Mouse (Mus musculus): Measurements from ENCODE around the gene Lrrc31. TPM values are rescaled to one million over a fixed set of nuclear protein-coding genes. Genes with fewer than 3 reads are reported as not detected.

Lrrc31 gene
- polyA plus RNA-seq, 1 experiment: not detected

DNA sequence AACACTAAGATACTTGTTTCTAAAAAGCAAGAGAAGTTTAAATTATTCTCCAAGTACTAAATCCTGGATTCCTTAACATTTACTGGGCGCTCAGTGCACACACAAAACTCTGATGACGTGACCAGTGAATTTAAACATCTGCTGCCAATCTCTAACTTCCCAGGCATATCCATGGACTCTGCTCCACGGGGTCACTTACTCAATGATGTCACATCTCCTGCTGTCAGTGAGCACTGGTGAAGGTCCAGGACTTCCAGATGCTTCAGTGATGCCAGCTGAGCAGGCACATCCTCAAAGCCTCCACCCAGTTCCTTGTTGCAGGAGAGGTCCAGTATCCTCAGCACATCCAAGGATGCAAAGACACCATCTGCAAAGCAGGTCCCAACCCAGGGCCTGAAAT, 12.4 kb downstream of the Lrrc31 start:
- TF ChIP-seq CTCF (IDR thresholded peaks at IDR 0.05; ENCODE audit: borderline replicate concordance, extremely low read depth, insufficient read depth, insufficient read length) (no peak), POLR2A (IDR thresholded peaks at IDR 0.05; ENCODE audit: borderline replicate concordance, extremely low read depth, insufficient read depth, insufficient read length, poor library complexity, severe bottlenecking) (no peak)

DNA sequence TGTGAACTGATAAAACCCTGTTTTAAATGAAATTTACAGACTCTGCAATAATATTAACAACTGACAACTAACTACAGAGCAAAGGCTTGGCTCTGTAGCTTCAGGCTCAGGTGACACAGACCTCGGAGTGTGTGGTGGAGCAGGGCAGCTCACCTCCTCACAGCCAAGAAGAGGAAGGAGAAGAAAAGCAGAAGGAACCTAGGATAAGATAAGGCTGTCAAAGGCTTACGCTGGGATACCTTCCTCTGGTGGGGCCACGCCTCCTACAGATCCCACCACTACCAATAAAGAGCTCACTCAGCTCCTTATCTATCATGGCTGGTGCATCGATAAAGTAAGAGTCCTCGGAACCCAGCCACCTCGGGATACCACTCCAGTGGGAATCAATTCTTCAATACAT, 16.5 kb downstream of the Lrrc31 start:
- no peak for TF ChIP-seq CTCF (IDR thresholded peaks at IDR 0.05; ENCODE audit: borderline replicate concordance, extremely low read depth, insufficient read depth, insufficient read length)
- TF ChIP-seq POLR2A (IDR thresholded peaks at IDR 0.05; ENCODE audit: borderline replicate concordance, extremely low read depth, insufficient read depth, insufficient read length, poor library complexity, severe bottlenecking): no peak
- no peak for DNase-seq (ENCODE audit: low read depth)

More for the DNA sequence above, 12.4 kb downstream of the Lrrc31 start:
- no peak for DNase-seq (ENCODE audit: low read depth)

DNA sequence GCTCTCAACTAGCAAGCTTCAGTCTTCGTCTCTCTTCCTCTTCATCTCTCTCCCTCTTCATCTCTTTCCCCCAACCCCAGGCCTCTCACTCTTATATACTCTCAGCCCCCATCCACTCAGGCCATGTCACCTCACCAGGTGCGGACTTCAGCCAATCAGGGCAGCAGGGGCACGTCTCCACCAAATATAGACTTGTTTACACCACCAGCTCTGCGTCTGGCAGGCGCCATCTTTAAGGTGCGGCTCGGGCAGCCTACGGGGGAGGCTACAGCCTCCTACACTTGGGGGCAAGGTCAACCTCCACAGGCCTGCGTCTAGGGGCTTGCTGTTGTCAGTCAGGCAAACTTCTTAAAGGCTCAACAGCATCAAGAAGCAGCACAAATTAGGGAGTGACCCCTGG, 41.2 kb downstream of the Lrrc31 start:
- DNase-seq (ENCODE audit: low read depth): no peak
- TF ChIP-seq CTCF (IDR thresholded peaks at IDR 0.05; ENCODE audit: borderline replicate concordance, extremely low read depth, insufficient read depth, insufficient read length) (no peak), POLR2A (IDR thresholded peaks at IDR 0.05; ENCODE audit: borderline replicate concordance, extremely low read depth, insufficient read depth, insufficient read length, poor library complexity, severe bottlenecking) (no peak)

DNA sequence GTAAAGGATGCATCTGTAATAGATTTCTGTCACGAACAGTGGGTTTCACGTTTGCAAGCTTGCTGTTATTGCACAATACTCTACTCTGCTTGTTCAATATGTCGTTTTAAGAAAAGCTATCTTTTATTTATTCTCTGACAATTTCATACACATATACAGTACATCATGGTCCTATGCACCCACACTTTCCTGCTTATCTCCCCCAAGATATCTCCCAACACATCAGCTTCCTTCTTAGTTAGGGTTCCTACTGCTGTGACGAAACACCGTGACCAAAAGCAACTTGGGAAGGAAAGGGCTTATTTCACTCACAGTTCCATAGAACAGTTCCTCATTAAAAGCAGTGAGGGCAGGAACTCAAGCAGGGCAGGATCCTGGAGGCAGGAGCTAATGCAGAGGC, 43.7 kb downstream of the Lrrc31 start:
- DNase-seq (ENCODE audit: low read depth): no peak
- no peak for TF ChIP-seq CTCF (IDR thresholded peaks at IDR 0.05; ENCODE audit: borderline replicate concordance, extremely low read depth, insufficient read depth, insufficient read length)
- TF ChIP-seq POLR2A (IDR thresholded peaks at IDR 0.05; ENCODE audit: borderline replicate concordance, extremely low read depth, insufficient read depth, insufficient read length, poor library complexity, severe bottlenecking): no peak

DNA sequence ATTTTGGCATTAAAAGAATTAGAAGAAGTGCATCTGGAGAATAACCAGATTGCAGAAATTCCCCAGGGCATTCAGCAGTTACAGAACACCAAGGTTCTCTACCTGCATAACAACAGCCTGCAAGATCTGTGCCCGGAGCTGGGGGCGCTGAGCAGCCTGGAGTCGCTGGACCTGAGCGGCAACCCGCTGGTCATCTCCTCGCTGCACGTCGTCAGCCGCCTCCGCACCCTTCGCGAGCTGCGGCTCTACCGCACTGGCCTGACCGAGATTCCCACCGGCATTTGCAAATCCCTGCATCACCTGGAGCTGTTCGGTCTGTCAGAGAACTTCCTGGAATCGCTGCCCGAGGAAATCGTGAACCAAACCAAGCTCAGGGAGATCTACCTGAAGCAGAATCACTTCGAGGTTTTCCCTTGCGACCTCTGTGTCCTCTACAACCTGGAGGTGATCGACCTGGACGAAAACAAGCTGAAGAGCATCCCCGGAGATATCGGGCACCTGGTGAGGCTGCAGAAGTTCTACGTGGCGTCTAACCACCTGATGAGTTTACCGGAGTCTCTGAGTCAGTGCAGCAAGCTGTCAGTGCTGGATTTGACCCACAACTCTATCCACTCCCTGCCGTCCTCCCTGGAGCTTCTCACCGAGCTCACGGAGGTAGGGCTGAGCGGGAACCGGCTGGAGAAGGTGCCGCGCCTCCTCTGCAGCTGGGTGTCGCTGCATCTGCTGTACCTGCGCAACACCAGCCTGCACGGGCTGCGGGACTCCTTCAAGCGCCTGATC, 49.4 kb downstream of the Lrrc31 start:
- TF ChIP-seq POLR2A (IDR thresholded peaks at IDR 0.05; ENCODE audit: borderline replicate concordance, extremely low read depth, insufficient read depth, insufficient read length, poor library complexity, severe bottlenecking): no peak
- TF ChIP-seq CTCF (IDR thresholded peaks at IDR 0.05; ENCODE audit: borderline replicate concordance, extremely low read depth, insufficient read depth, insufficient read length): peak; percentile 31; the same call in 1 of the 2 replicates
- peak; percentile 55 for DNase-seq (ENCODE audit: low read depth)

DNA sequence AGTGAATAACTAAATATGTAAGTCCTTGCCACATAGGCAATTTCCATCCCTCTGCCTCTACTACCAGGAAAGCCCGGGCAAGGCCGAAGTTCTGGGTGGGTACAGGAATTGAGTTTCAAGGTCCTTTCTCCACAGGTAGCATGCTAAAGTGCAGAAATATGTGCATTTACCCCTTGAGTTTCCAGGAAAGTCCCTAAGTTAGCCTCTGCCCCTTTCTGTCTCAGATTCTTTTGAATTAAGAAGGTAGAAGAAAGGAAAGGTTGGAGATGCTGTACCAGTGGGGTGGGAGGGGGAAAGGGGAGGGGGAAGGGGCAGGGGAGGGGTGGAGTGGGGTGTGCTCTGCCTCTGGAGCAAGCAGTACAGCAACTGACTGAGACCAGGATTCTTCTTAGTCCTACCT, 51.2 kb downstream of the Lrrc31 start:
- TF ChIP-seq POLR2A (IDR thresholded peaks at IDR 0.05; ENCODE audit: borderline replicate concordance, extremely low read depth, insufficient read depth, insufficient read length, poor library complexity, severe bottlenecking) (no peak), CTCF (IDR thresholded peaks at IDR 0.05; ENCODE audit: borderline replicate concordance, extremely low read depth, insufficient read depth, insufficient read length) (no peak)
- DNase-seq (ENCODE audit: low read depth): no peak

DNA sequence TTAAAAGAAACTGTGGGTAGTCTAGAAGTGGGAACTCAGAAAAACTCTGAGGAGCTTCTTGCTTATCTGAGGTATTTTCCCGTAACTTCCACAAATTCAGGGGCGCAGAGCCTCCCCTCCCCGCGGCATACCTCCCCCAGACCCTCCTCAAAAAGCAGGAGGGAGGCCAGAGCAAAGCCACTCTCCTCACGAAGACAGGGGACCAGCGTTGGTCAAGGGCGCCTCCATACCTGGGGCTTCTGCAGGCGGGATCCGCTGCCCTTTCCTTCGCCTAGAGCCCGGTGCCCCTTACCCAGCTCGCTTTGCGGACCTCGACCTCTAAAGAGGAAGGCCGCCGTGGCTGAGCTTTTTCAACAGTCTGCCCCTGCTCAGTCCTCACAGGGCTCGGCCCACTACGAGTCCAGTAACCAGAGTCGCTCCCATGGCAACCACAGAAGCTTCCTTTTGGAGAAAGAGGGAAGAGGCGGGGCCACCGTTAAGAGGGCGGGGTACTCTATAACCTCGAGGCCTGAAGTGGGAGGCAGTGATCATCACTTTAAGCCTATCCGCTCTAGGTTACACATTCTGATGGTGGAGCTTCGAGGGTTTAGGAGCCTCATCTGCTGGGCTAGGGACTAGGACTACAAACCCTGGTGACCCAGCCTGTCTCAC, 52.1 kb downstream of the Lrrc31 start, which contains the start of gene Lrrc34:
Gene Lrrc34 (minus strand): TSS at position 430 of the 651 bp plus-strand sequence.
- peak; percentile 77 for DNase-seq (ENCODE audit: low read depth)
- TF ChIP-seq CTCF (IDR thresholded peaks at IDR 0.05; ENCODE audit: borderline replicate concordance, extremely low read depth, insufficient read depth, insufficient read length) (no peak), POLR2A (IDR thresholded peaks at IDR 0.05; ENCODE audit: borderline replicate concordance, extremely low read depth, insufficient read depth, insufficient read length, poor library complexity, severe bottlenecking) (no peak)

DNA sequence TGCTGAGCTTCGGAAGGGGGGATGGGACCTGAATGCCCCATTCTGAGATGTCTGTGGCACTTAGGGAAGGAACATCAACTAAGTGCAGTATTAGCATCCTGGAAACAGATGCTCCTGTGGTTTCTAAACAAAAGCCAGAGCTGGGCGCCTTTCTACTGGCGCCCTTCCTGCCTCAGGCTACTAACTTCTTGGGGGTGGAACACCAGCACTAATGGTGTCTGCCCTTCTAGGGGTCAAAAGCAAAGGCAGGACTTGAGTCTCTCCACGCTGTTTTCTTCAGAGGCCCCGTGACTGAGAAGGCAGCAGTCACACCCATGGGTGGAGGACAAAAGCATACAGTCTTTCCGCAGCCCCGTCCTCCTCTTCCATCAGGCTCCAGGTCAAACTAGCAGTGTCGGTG, 52.9 kb downstream of the Lrrc31 start:
- TF ChIP-seq CTCF (IDR thresholded peaks at IDR 0.05; ENCODE audit: borderline replicate concordance, extremely low read depth, insufficient read depth, insufficient read length) (no peak), POLR2A (IDR thresholded peaks at IDR 0.05; ENCODE audit: borderline replicate concordance, extremely low read depth, insufficient read depth, insufficient read length, poor library complexity, severe bottlenecking) (no peak)
- DNase-seq (ENCODE audit: low read depth): no peak

DNA sequence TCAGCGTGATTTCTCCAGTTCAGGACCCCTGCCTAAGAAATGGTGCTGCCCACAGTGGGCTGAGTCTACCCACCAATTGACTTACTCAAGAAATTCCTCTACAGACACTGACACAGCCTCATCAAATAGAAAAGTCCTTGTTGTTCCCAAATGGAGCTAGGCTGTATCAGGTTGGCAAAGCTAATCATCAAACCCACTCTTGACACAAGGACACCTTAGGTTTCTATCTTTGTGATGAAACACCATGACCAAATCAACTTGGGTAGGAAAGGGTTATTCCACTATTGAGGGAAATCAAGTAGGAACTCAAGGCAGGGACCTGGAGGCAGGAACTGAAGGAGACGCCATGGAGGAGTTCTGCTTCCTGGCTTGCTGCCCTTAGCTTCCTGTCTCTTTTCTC, 55.4 kb downstream of the Lrrc31 start, which contains the start of gene Lrriq4:
Gene Lrriq4 (plus strand): TSS at position 301 of the 400 bp plus-strand sequence.
- TF ChIP-seq CTCF (IDR thresholded peaks at IDR 0.05; ENCODE audit: borderline replicate concordance, extremely low read depth, insufficient read depth, insufficient read length) (no peak), POLR2A (IDR thresholded peaks at IDR 0.05; ENCODE audit: borderline replicate concordance, extremely low read depth, insufficient read depth, insufficient read length, poor library complexity, severe bottlenecking) (no peak)
- DNase-seq (ENCODE audit: low read depth): peak; percentile 19

DNA sequence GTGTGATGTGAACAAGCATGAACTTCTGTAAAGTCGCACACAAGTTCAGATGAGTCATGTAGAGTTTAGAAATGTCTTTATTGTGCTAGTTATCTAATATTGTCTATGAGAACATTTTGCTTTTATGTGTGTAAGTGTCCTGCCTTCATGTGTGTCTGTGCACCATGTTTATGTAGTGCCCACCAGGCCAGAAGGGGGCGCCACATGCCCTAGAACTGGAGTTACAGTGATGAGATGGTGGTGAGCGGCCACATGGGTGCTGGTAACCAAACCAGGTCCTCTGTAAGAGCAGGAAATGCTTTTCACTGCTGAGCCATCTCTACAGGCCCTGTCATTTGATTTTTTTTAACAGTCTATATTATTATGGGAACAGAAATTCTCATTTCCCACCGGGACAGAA, 64.0 kb downstream of the Lrrc31 start:
- DNase-seq (ENCODE audit: low read depth): no peak
- TF ChIP-seq POLR2A (IDR thresholded peaks at IDR 0.05; ENCODE audit: borderline replicate concordance, extremely low read depth, insufficient read depth, insufficient read length, poor library complexity, severe bottlenecking) (no peak), CTCF (IDR thresholded peaks at IDR 0.05; ENCODE audit: borderline replicate concordance, extremely low read depth, insufficient read depth, insufficient read length) (no peak)

DNA sequence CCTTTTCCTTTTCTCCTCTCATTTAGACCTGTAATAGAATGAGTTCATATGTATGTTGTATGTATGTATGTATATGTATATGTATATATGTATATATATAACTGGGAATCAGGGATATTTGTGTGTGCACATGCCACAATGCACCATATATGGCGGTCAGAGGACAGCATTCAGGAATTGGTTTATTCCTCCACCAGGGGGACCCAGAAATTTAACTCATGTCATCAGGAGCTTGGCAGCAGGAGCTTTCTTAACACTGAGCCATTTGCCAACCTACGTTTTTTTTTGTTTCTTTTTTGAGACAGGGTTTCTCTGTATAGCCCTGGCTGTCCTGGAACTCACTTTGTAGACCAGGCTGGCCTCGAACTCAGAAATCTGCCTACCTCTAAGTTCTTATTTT, 66.0 kb downstream of the Lrrc31 start:
- DNase-seq (ENCODE audit: low read depth): peak; percentile 5
- TF ChIP-seq CTCF (IDR thresholded peaks at IDR 0.05; ENCODE audit: borderline replicate concordance, extremely low read depth, insufficient read depth, insufficient read length): peak; percentile 18; the same call in 1 of the 2 replicates
- no peak for TF ChIP-seq POLR2A (IDR thresholded peaks at IDR 0.05; ENCODE audit: borderline replicate concordance, extremely low read depth, insufficient read depth, insufficient read length, poor library complexity, severe bottlenecking)

Other genes starting within 250 kb of the Lrrc31 start
- 3.7 and 7.3 TPM in 2 replicates for gene Mecom, start 151.8 kb downstream of the Lrrc31 start, polyA plus RNA-seq (2012; rRNA removed)
- 0.11 and 0.13 TPM in 2 replicates for gene Actrt3, start 99.9 kb downstream of the Lrrc31 start, polyA plus RNA-seq (2012; rRNA removed)
- gene Mynn, start 97.8 kb downstream of the Lrrc31 start, polyA plus RNA-seq (2012; rRNA removed): 16.0 and 20.6 TPM in 2 replicates
- gene Lrriq4, start 55.3 kb downstream of the Lrrc31 start, polyA plus RNA-seq (2012; rRNA removed): 0.05 TPM in 1 of 2 replicates, not detected in the other
- 0.35 and 0.63 TPM in 2 replicates for gene Lrrc34, start 52.0 kb downstream of the Lrrc31 start, polyA plus RNA-seq (2012; rRNA removed)
- gene Samd7, start 46.5 kb upstream of the Lrrc31 start, polyA plus RNA-seq (2012; rRNA removed): 0.04 and 0.08 TPM in 2 replicates
- 44.1 and 51.0 TPM in 2 replicates for gene Sec62, start 93.0 kb upstream of the Lrrc31 start, polyA plus RNA-seq (2012; rRNA removed)
- gene Gpr160, start 156.1 kb upstream of the Lrrc31 start, polyA plus RNA-seq (2012; rRNA removed): 0.72 and 0.75 TPM in 2 replicates

Measured in brain, embryonic 14.5 days (tissue).